28 mouse cellular contexts compared by ENCODE assay signal in the genomic region with DNA sequence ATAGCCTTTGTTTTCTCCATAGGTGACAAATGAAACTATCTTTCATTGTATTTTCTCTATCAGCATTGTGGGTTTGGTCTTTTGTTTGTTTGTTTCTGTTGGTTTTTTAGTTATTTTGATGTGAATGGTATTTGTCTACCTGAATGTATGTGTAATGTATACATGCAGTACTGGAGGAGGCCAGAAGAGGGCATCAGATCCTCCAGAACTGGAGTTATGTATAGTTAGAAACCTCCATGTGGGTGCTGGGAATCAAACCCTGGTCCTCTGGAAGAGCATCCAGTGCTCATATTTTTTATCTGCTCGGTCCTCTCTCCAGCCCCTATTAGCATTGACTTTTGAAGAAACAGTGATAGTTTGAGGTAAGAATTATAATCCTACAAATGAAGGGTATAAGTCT. TPM values are rescaled to one million over a fixed set of nuclear protein-coding genes. Genes with fewer than 3 reads are reported as not detected.
DNase-seq lines count a peak whose midpoint lies in the region; ATAC-seq and TF ChIP-seq lines count a peak whose summit lies in the region.
"Had no signal": no experiment of that assay in that cellular context is flagged by ENCODE, and none has a peak within 500 bp of the region (broad histone marks: within the 10 kb centered on the region; RNA-seq: fewer than 3 reads in every experiment).

No protein-coding gene starts in this region.

- TF ChIP-seq POLR2A in kidney, adult 2 months (IDR thresholded peaks at IDR 0.05; ENCODE audit: low read depth, low read length) = no peak

- no peaks in the 10 kb centered on the region for H3K27me3 ChIP-seq in hindbrain, postnatal 0 days (ENCODE audit: insufficient read depth, low read length)
- no peaks in the 10 kb centered on the region for H3K27me3 ChIP-seq in hindbrain, embryonic 13.5 days
- H3K27me3 ChIP-seq in liver, postnatal 0 days (ENCODE audit: insufficient read depth, low read length) = no peaks in the 10 kb centered on the region
- H3K27me3 ChIP-seq in liver, embryonic 11.5 days (replicated peaks; ENCODE audit: control insufficient read depth, insufficient read depth, low read length) = no peaks in the 10 kb centered on the region
- peaks cover 6% of the 10 kb centered on the region; the same call in 1 of the 2 replicates for H3K27me3 ChIP-seq in E14TG2a.4 (ENCODE audit: insufficient read depth, low read length)
- H3K27me3 ChIP-seq in kidney, adult 2 months (replicated peaks; ENCODE audit: control insufficient read depth, insufficient read depth, low read length) = no peaks in the 10 kb centered on the region
- H3K27me3 ChIP-seq: embryonic facial prominence, embryonic 15.5 days; heart, embryonic 15.5 days; limb, embryonic 13.5 days; liver, embryonic 15.5 days; midbrain, embryonic 15.5 days; neural tube, embryonic 15.5 days; stomach, embryonic 15.5 days had no signal

- no peaks in the 10 kb centered on the region for H3K4me1 ChIP-seq in hindbrain, postnatal 0 days (ENCODE audit: insufficient read depth, low read length)
- no peaks in the 10 kb centered on the region for H3K4me1 ChIP-seq in hindbrain, embryonic 13.5 days (replicated peaks)
- no peaks in the 10 kb centered on the region for H3K4me1 ChIP-seq in liver, postnatal 0 days (ENCODE audit: insufficient read depth)
- peaks cover 7% of the 10 kb centered on the region for H3K4me1 ChIP-seq in liver, embryonic 11.5 days (replicated peaks; ENCODE audit: control insufficient read depth, insufficient read depth, low read length)
- H3K4me1 ChIP-seq in E14TG2a.4 (replicated peaks; ENCODE audit: low read depth, low read length) = peaks cover 42% of the 10 kb centered on the region
- H3K4me1 ChIP-seq in kidney, adult 2 months (ENCODE audit: control insufficient read depth, insufficient read depth, low read length) = no peaks in the 10 kb centered on the region; the same call in 1 of the 2 replicates
- H3K4me1 ChIP-seq: midbrain, embryonic 15.5 days had no signal

- no peak for ATAC-seq in hindbrain, postnatal 0 days
- no peak for ATAC-seq in hindbrain, embryonic 13.5 days (ENCODE audit: low FRiP score)
- ATAC-seq in liver, postnatal 0 days = no peak
- ATAC-seq in liver, embryonic 11.5 days (replicated peaks; ENCODE audit: low FRiP score) = no peak
- ATAC-seq: forebrain, postnatal 0 days; hindbrain, embryonic 16.5 days; midbrain, embryonic 15.5 days had no signal

- no peak for TF ChIP-seq EP300 in liver, postnatal 0 days (IDR thresholded peaks at IDR 0.05; ENCODE audit: low read depth)

- no peaks in the 10 kb centered on the region for H3K9me3 ChIP-seq in hindbrain, postnatal 0 days (ENCODE audit: low read length)
- H3K9me3 ChIP-seq in hindbrain, embryonic 13.5 days = peaks cover 6% of the 10 kb centered on the region; the same call in 1 of the 2 replicates
- H3K9me3 ChIP-seq in liver, postnatal 0 days (ENCODE audit: low read length) = peaks cover 6% of the 10 kb centered on the region
- H3K9me3 ChIP-seq in liver, embryonic 11.5 days (ENCODE audit: control insufficient read depth, low read length) = 0 out of 2 replicates have a peak, but pooled peaks cover 2% of the 10 kb centered on the region
- peaks cover 7% of the 10 kb centered on the region for H3K9me3 ChIP-seq in E14TG2a.4 (ENCODE audit: low read length)
- H3K9me3 ChIP-seq: embryonic facial prominence, embryonic 15.5 days; heart, embryonic 15.5 days; limb, embryonic 13.5 days; liver, embryonic 15.5 days; midbrain, embryonic 15.5 days; neural tube, embryonic 15.5 days; stomach, embryonic 15.5 days had no signal

- no peak overlapping the region for H3K27ac ChIP-seq in hindbrain, postnatal 0 days
- no peak overlapping the region for H3K27ac ChIP-seq in hindbrain, embryonic 13.5 days
- no peak overlapping the region for H3K27ac ChIP-seq in liver, postnatal 0 days (ENCODE audit: low read depth)
- no peak overlapping the region for H3K27ac ChIP-seq in liver, embryonic 11.5 days (ENCODE audit: low read depth, low read length)
- no peak overlapping the region for H3K27ac ChIP-seq in kidney, adult 2 months (ENCODE audit: insufficient read depth, low read depth, low read length)
- H3K27ac ChIP-seq: embryonic facial prominence, embryonic 15.5 days; heart, embryonic 15.5 days; limb, embryonic 13.5 days; liver, embryonic 15.5 days; midbrain, embryonic 15.5 days; neural tube, embryonic 15.5 days; stomach, embryonic 15.5 days had no signal

- H3K36me3 ChIP-seq in hindbrain, postnatal 0 days (ENCODE audit: insufficient read depth, low read length) = no peaks in the 10 kb centered on the region
- H3K36me3 ChIP-seq in hindbrain, embryonic 13.5 days = peaks cover 9% of the 10 kb centered on the region; the same call in 1 of the 2 replicates
- H3K36me3 ChIP-seq in liver, postnatal 0 days (replicated peaks; ENCODE audit: insufficient read depth, low read length) = no peaks in the 10 kb centered on the region
- no peaks in the 10 kb centered on the region for H3K36me3 ChIP-seq in liver, embryonic 11.5 days (ENCODE audit: control insufficient read depth, insufficient read depth, low read length)
- no peaks in the 10 kb centered on the region for H3K36me3 ChIP-seq in E14TG2a.4 (ENCODE audit: insufficient read depth, low read length)
- H3K36me3 ChIP-seq in kidney, adult 2 months (ENCODE audit: control insufficient read depth, insufficient read depth, low read length) = no peaks in the 10 kb centered on the region
- H3K36me3 ChIP-seq: embryonic facial prominence, embryonic 15.5 days; heart, embryonic 15.5 days; limb, embryonic 13.5 days; liver, embryonic 15.5 days; midbrain, embryonic 15.5 days; neural tube, embryonic 15.5 days; stomach, embryonic 15.5 days had no signal

- no peak for DNase-seq in hindbrain, postnatal 0 days (ENCODE audit: low spot score)
- DNase-seq in liver, postnatal 0 days = no peak
- DNase-seq in liver, embryonic 11.5 days (ENCODE audit: low spot score) = no peak
- peak; percentile 46 for DNase-seq in ZHBTc4 (ENCODE audit: low read depth, low spot score)
- no peak for DNase-seq in gastrocnemius, postnatal 10 days
- DNase-seq in kidney, adult 2 months = no peak
- DNase-seq: adrenal gland, adult 2 months; cerebellum, adult 11 months; cerebellum, adult 9-11 months; forebrain, postnatal 0 days; gastrocnemius, postnatal 36 days; kidney, adult 18-20 months; kidney, postnatal 14 days; layer of hippocampus, postnatal 36 days; lung, postnatal 10 days; right cerebral cortex, adult 18-20 months; right cerebral cortex, postnatal 4 days; thymus, adult 18-20 months had no signal

- H3K4me3 ChIP-seq in hindbrain, postnatal 0 days (ENCODE audit: low read length) = no peak overlapping the region
- no peak overlapping the region for H3K4me3 ChIP-seq in hindbrain, embryonic 13.5 days
- H3K4me3 ChIP-seq in liver, postnatal 0 days (ENCODE audit: low read depth, low read length) = no peak overlapping the region
- no peak overlapping the region for H3K4me3 ChIP-seq in liver, embryonic 11.5 days (ENCODE audit: low read depth, low read length)
- H3K4me3 ChIP-seq in E14TG2a.4 (replicated peaks; ENCODE audit: low read length) = no peak overlapping the region
- H3K4me3 ChIP-seq in kidney, adult 2 months (ENCODE audit: insufficient read depth, low read depth, low read length) = no peak overlapping the region
- H3K4me3 ChIP-seq: embryonic facial prominence, embryonic 15.5 days; heart, embryonic 15.5 days; limb, embryonic 13.5 days; liver, embryonic 15.5 days; midbrain, embryonic 15.5 days; neural tube, embryonic 15.5 days; stomach, embryonic 15.5 days had no signal

- no peak overlapping the region for H3K4me2 ChIP-seq in hindbrain, postnatal 0 days (ENCODE audit: low read depth, low read length)
- no peak overlapping the region for H3K4me2 ChIP-seq in hindbrain, embryonic 13.5 days
- no peak overlapping the region for H3K4me2 ChIP-seq in liver, postnatal 0 days (ENCODE audit: low read depth, low read length)
- H3K4me2 ChIP-seq in liver, embryonic 11.5 days = no peak overlapping the region
- H3K4me2 ChIP-seq: embryonic facial prominence, embryonic 15.5 days; heart, embryonic 15.5 days; limb, embryonic 13.5 days; liver, embryonic 15.5 days; midbrain, embryonic 15.5 days; neural tube, embryonic 15.5 days; stomach, embryonic 15.5 days had no signal

- H3K9ac ChIP-seq in hindbrain, postnatal 0 days (replicated peaks; ENCODE audit: low read length) = no peak overlapping the region
- no peak overlapping the region for H3K9ac ChIP-seq in hindbrain, embryonic 13.5 days
- H3K9ac ChIP-seq in liver, postnatal 0 days (replicated peaks) = no peak overlapping the region
- no peak overlapping the region for H3K9ac ChIP-seq in liver, embryonic 11.5 days (ENCODE audit: low read depth, low read length)
- H3K9ac ChIP-seq: embryonic facial prominence, embryonic 15.5 days; forebrain, postnatal 0 days; heart, embryonic 15.5 days; limb, embryonic 13.5 days; liver, embryonic 15.5 days; midbrain, embryonic 15.5 days; neural tube, embryonic 15.5 days; stomach, embryonic 15.5 days had no signal

- 100% methylated on average over 1 of the region's 1 CpGs for WGBS in hindbrain, postnatal 0 days
- WGBS in hindbrain, embryonic 13.5 days = 94% methylated on average over 1 of the region's 1 CpGs
- WGBS in liver, postnatal 0 days (ENCODE audit: insufficient replicate concordance) = 72% methylated on average over 1 of the region's 1 CpGs
- 87% methylated on average over 1 of the region's 1 CpGs for WGBS in liver, embryonic 11.5 days
- WGBS in kidney, adult 2 months = 100% methylated on average over 1 of the region's 1 CpGs

- peak; percentile 22; the same call in 1 of the 2 replicates for TF ChIP-seq CTCF in hindbrain, postnatal 0 days (IDR thresholded peaks at IDR 0.05; ENCODE audit: low read depth)
- TF ChIP-seq CTCF in liver, postnatal 0 days (IDR thresholded peaks at IDR 0.05; ENCODE audit: low read depth) = peak; percentile 28; the same call in 1 of the 2 replicates
- peak; percentile 33 for TF ChIP-seq CTCF in E14TG2a.4 (conservative IDR thresholded peaks at IDR 0.05; ENCODE audit: low read length)
- no peak for TF ChIP-seq CTCF in kidney, adult 2 months (conservative IDR thresholded peaks at IDR 0.05; ENCODE audit: insufficient read depth, insufficient read length, low read depth, low read length)

RNA-seq across cellular contexts. Expression of a gene that starts 17.4 kb away (rescaled TPM):
- 34.0 and 35.9 TPM in 2 replicates for total RNA-seq in hindbrain, postnatal 0 days (2014; rRNA removed)
- 51.6 and 54.0 TPM in 2 replicates for polyA plus RNA-seq in hindbrain, postnatal 0 days (2015; fragmentation: Nextera tagmentation; extraction: Ambion mirVana)
- polyA plus RNA-seq in hindbrain, embryonic 13.5 days (2015; fragmentation: Nextera tagmentation; extraction: Ambion mirVana) = 56.1 and 58.3 TPM in 2 replicates
- 29.5 TPM in 2 replicates for polyA plus RNA-seq in liver, postnatal 0 days (2015; fragmentation: Nextera tagmentation; extraction: Ambion mirVana)
- 48.7 and 55.2 TPM in 2 replicates for polyA plus RNA-seq in liver, embryonic 11.5 days (2014; fragmentation: Nextera tagmentation; extraction: Ambion mirVana)
- 10 to 100 TPM; 22.2 to 25.2 TPM for total RNA-seq in gastrocnemius, postnatal 10 days (2021)
- 29.8 and 30.7 TPM in 2 replicates for polyA plus RNA-seq in kidney, adult 2 months (2012; rRNA removed)

RNA-seq across cellular contexts. Expression of a gene that starts 48.0 kb away (rescaled TPM):
- 39.8 and 45.4 TPM in 2 replicates for total RNA-seq in hindbrain, postnatal 0 days (2014; rRNA removed)
- 45.4 and 45.7 TPM in 2 replicates for polyA plus RNA-seq in hindbrain, postnatal 0 days (2015; fragmentation: Nextera tagmentation; extraction: Ambion mirVana)
- 58.5 and 60.7 TPM in 2 replicates for polyA plus RNA-seq in hindbrain, embryonic 13.5 days (2015; fragmentation: Nextera tagmentation; extraction: Ambion mirVana)
- 16.8 and 19.4 TPM in 2 replicates for polyA plus RNA-seq in liver, postnatal 0 days (2015; fragmentation: Nextera tagmentation; extraction: Ambion mirVana)
- 47.3 and 48.4 TPM in 2 replicates for polyA plus RNA-seq in liver, embryonic 11.5 days (2014; fragmentation: Nextera tagmentation; extraction: Ambion mirVana)
- 10 to 100 TPM; 29.0 to 32.7 TPM for total RNA-seq in gastrocnemius, postnatal 10 days (2021)
- 53.3 and 59.5 TPM in 2 replicates for polyA plus RNA-seq in kidney, adult 2 months (2012; rRNA removed)
